Mouse (Mus musculus) erythroblast, embryonic 14.5 days (primary cell): Measurements from ENCODE around the gene Adar. TPM values are rescaled to one million over a fixed set of nuclear protein-coding genes. Genes with fewer than 3 reads are reported as not detected.
A peak's percentile ranks its signal among the peaks of the same experiment; 100 is the strongest.

Experiments
- H3K27me3 ChIP-seq: 2 replicates; pipeline ENCODE4 v1.6.1; 2012; ENCODE audit warnings: inconsistent platforms; ENCODE audit not compliant: control insufficient read depth
- H3K36me3 ChIP-seq: 2 replicates; pipeline ENCODE4 v1.6.1; 2012; ENCODE audit warnings: mild to moderate bottlenecking, inconsistent platforms; ENCODE audit not compliant: control insufficient read depth
- H3K4me1 ChIP-seq: 2 replicates; pipeline ENCODE4 v1.6.1; 2012; ENCODE audit warnings: inconsistent platforms; ENCODE audit not compliant: control insufficient read depth
- H3K4me3 ChIP-seq: replicated peaks from 2 replicates; pipeline ENCODE3; 2012; ENCODE audit warnings: moderate library complexity, mild to moderate bottlenecking, inconsistent platforms
- H3K9me3 ChIP-seq: 2 replicates; pipeline ENCODE4 v1.6.1; 2012; ENCODE audit warnings: low read length, inconsistent platforms, mixed read lengths; ENCODE audit not compliant: control insufficient read depth
- GATA1 ChIP-seq: IDR thresholded peaks from 2 replicates; pipeline ENCODE4 v1.6.1; 2012; ENCODE audit warnings: low read length, inconsistent platforms, mixed read lengths
- TAL1 ChIP-seq: IDR thresholded peaks from 3 replicates; pipeline ENCODE4 v1.6.1; 2012; ENCODE audit warnings: low read length, inconsistent platforms, mixed read lengths
- polyA plus RNA-seq: library from polyadenylated mRNA; stranded (reverse); fragments of >175 nt; gene quantifications from 2 replicates; pipeline ENCODE4 v1.2.3, GENCODE M21; 2012

Gene Adar
- polyA plus RNA-seq, 1 experiment: 0.67 TPM

- H3K9me3 ChIP-seq: no peaks in the 10 kb centered on the region; the same call in 1 of the 2 replicates
- no peak overlapping the region for H3K4me3 ChIP-seq
- no peak for TF ChIP-seq GATA1
- TF ChIP-seq TAL1: no peak
- no peaks in the 10 kb centered on the region for H3K4me1 ChIP-seq
- H3K27me3 ChIP-seq: peaks cover 6% of the 10 kb centered on the region
- H3K36me3 ChIP-seq: no peaks in the 10 kb centered on the region
Observed at GRCm38 (mm10) chr3:89696152-89696821, 18.5 kb upstream of the Adar start.

- H3K4me1 ChIP-seq: no peaks in the 10 kb centered on the region
- H3K36me3 ChIP-seq: no peaks in the 10 kb centered on the region
- peaks cover 9% of the 10 kb centered on the region for H3K27me3 ChIP-seq
- no peak overlapping the region for H3K4me3 ChIP-seq
- no peaks in the 10 kb centered on the region for H3K9me3 ChIP-seq
- TF ChIP-seq TAL1 (no peak), GATA1 (no peak)
Observed at GRCm38 (mm10) chr3:89698958-89699357, 15.9 kb upstream of the Adar start.

GRCm38 (mm10) chr3:89700461-89700860 lies 14.4 kb upstream of the Adar start:
- H3K27me3 ChIP-seq: peaks cover 9% of the 10 kb centered on the region
- TF ChIP-seq GATA1 (no peak), TAL1 (no peak)
- no peaks in the 10 kb centered on the region; the same call in 1 of the 2 replicates for H3K9me3 ChIP-seq
- H3K4me3 ChIP-seq: no peak overlapping the region
- no peaks in the 10 kb centered on the region for H3K36me3 ChIP-seq
- no peaks in the 10 kb centered on the region for H3K4me1 ChIP-seq

GRCm38 (mm10) chr3:89703596-89703995 lies 11.2 kb upstream of the Adar start:
- Histone ChIP-seq H3K36me3 (no peaks in the 10 kb centered on the region), H3K27me3 (peaks cover 9% of the 10 kb centered on the region), H3K4me1 (no peaks in the 10 kb centered on the region), H3K4me3 (no peak overlapping the region), H3K9me3 (no peaks in the 10 kb centered on the region; the same call in 1 of the 2 replicates)
- TF ChIP-seq TAL1 (no peak), GATA1 (no peak)

GRCm38 (mm10) chr3:89704064-89704463 lies 10.8 kb upstream of the Adar start:
- no peaks in the 10 kb centered on the region for H3K4me1 ChIP-seq
- H3K27me3 ChIP-seq: peaks cover 9% of the 10 kb centered on the region
- H3K36me3 ChIP-seq: no peaks in the 10 kb centered on the region
- no peak overlapping the region for H3K4me3 ChIP-seq
- no peaks in the 10 kb centered on the region; the same call in 1 of the 2 replicates for H3K9me3 ChIP-seq
- TF ChIP-seq GATA1: no peak
- TF ChIP-seq TAL1: no peak

- Histone ChIP-seq H3K4me3 (peak overlapping the region; percentile 84), H3K36me3 (no peaks in the 10 kb centered on the region)
- TF ChIP-seq GATA1 (no peak), TAL1 (no peak)
Observed at GRCm38 (mm10) chr3:89715207-89715966, 565 bp downstream of the Adar start.

GRCm38 (mm10) chr3:89715967-89716256 lies 1.1 kb downstream of the Adar start:
- no peak for TF ChIP-seq GATA1
- no peak for TF ChIP-seq TAL1
- peaks cover 20% of the 10 kb centered on the region for H3K4me1 ChIP-seq
- peaks cover 24% of the 10 kb centered on the region for H3K27me3 ChIP-seq
- H3K36me3 ChIP-seq: no peaks in the 10 kb centered on the region
- peak overlapping the region; percentile 84 for H3K4me3 ChIP-seq
- H3K9me3 ChIP-seq: no peaks in the 10 kb centered on the region

More at GRCm38 (mm10) chr3:89715207-89715966, 565 bp downstream of the Adar start:
- H3K9me3 ChIP-seq: no peaks in the 10 kb centered on the region
- peaks cover 24% of the 10 kb centered on the region for H3K27me3 ChIP-seq
- H3K4me1 ChIP-seq: peaks cover 20% of the 10 kb centered on the region

GRCm38 (mm10) chr3:89722032-89722431 lies 7.2 kb downstream of the Adar start:
- TF ChIP-seq GATA1 (no peak), TAL1 (no peak)
- H3K27me3 ChIP-seq: no peaks in the 10 kb centered on the region
- H3K4me1 ChIP-seq: peaks cover 4% of the 10 kb centered on the region
- H3K36me3 ChIP-seq: no peaks in the 10 kb centered on the region
- H3K9me3 ChIP-seq: no peaks in the 10 kb centered on the region
- no peak overlapping the region for H3K4me3 ChIP-seq

- Histone ChIP-seq H3K9me3 (no peaks in the 10 kb centered on the region), H3K4me3 (no peak overlapping the region)
Observed at GRCm38 (mm10) chr3:89723400-89724084, 8.7 kb downstream of the Adar start.

More at GRCm38 (mm10) chr3:89723400-89724084, 8.7 kb downstream of the Adar start:
- no peaks in the 10 kb centered on the region for H3K27me3 ChIP-seq
- TF ChIP-seq GATA1 (no peak), TAL1 (no peak)
- H3K4me1 ChIP-seq: peaks cover 7% of the 10 kb centered on the region
- no peaks in the 10 kb centered on the region for H3K36me3 ChIP-seq
